ENCODE assay signal across 13 mouse cellular contexts in the genomic region with DNA sequence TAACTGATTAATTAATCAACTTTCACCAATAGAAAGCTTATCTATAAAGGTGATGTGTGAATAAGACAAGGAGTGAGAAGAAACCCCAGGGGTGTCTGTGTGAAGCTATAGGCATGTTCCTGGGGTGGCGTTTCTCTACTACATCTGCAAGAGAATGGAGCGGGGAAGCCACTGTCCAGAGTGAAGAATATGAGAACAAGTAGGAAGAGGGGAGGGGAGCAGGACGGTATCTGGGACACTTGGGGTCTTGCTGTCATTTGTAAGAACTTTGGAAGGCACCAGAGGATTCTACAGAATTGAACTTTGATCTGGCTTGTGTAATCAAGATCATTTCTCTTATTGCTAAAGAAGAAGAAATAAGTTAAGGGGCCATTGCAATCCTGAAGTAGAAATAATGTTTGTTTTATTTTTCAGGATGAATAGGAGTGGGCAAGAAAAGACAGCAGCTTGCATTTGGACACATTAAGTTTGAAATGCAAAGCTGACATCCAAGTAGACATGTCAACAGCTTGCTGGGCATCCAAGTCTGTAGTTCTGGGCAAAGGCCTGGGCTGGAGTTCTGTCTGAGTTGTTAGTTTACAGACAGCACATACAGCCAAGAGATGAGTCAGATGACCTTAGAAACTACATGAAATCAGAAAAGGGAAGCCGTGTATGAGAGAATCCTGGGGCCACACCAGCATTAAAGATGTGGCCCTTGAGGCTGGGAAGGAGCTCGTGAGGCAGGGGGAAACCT.
"Had no signal": no experiment of that assay in that cellular context is flagged by ENCODE, and none has a peak within 500 bp of the region (broad histone marks: within the 10 kb centered on the region; RNA-seq: fewer than 3 reads in every experiment).

No protein-coding gene starts in this region.

- H3K9me3 ChIP-seq: intestine, embryonic 15.5 days; limb, embryonic 15.5 days; liver, embryonic 12.5 days; midbrain, embryonic 10.5 days; neural tube, embryonic 13.5 days had no signal

- H3K4me2 ChIP-seq: intestine, embryonic 15.5 days; limb, embryonic 15.5 days; liver, embryonic 12.5 days; neural tube, embryonic 13.5 days had no signal

- H3K4me3 ChIP-seq: intestine, embryonic 15.5 days; limb, embryonic 15.5 days; liver, embryonic 12.5 days; midbrain, embryonic 10.5 days; neural tube, embryonic 13.5 days had no signal

- DNase-seq: kidney, adult 18-20 months; kidney, postnatal 14 days; retina, postnatal 1 day; right cerebral cortex, postnatal 4 days; spleen, adult 18-20 months; thymus, adult 2 months; thymus, postnatal 36 days had no signal

- H3K9ac ChIP-seq: intestine, embryonic 15.5 days; limb, embryonic 15.5 days; liver, embryonic 12.5 days; neural tube, embryonic 13.5 days had no signal

- ATAC-seq: intestine, embryonic 15.5 days; liver, embryonic 12.5 days; midbrain, embryonic 16.5 days had no signal

- H3K27ac ChIP-seq: intestine, embryonic 15.5 days; limb, embryonic 15.5 days; liver, embryonic 12.5 days; midbrain, embryonic 10.5 days; neural tube, embryonic 13.5 days had no signal

- H3K36me3 ChIP-seq: intestine, embryonic 15.5 days; limb, embryonic 15.5 days; liver, embryonic 12.5 days; midbrain, embryonic 10.5 days; neural tube, embryonic 13.5 days had no signal

- H3K27me3 ChIP-seq: intestine, embryonic 15.5 days; limb, embryonic 15.5 days; liver, embryonic 12.5 days; neural tube, embryonic 13.5 days had no signal

- H3K4me1 ChIP-seq: intestine, embryonic 15.5 days; limb, embryonic 15.5 days; liver, embryonic 12.5 days; midbrain, embryonic 10.5 days; neural tube, embryonic 13.5 days had no signal
